ENCODE assay signal across 21 mouse cellular contexts in genomic region chr17:11162770-11163169, GRCm38 (mm10).
A peak's percentile ranks its signal among the peaks of the same experiment; 100 is the strongest.
DNase-seq lines count a peak whose midpoint lies in the region; ATAC-seq lines count a peak whose summit lies in the region.
"Had no signal": no experiment of that assay in that cellular context is flagged by ENCODE, and none has a peak within 500 bp of the region (broad histone marks: within the 10 kb centered on the region; RNA-seq: fewer than 3 reads in every experiment).

No protein-coding gene starts in this region.

- H3K9me3 ChIP-seq in forebrain, embryonic 16.5 days (ENCODE audit: control insufficient read depth, low read length), result no peaks in the 10 kb centered on the region
- H3K9me3 ChIP-seq in forebrain, embryonic 11.5 days (ENCODE audit: control insufficient read depth, low read length), result no peaks in the 10 kb centered on the region
- H3K9me3 ChIP-seq: embryonic facial prominence, embryonic 13.5 days; embryonic facial prominence, embryonic 15.5 days; forebrain, embryonic 10.5 days had no signal

- H3K27me3 ChIP-seq in forebrain, embryonic 16.5 days (replicated peaks; ENCODE audit: control insufficient read depth, insufficient read depth, low read length), result no peaks in the 10 kb centered on the region
- no peaks in the 10 kb centered on the region for H3K27me3 ChIP-seq in forebrain, embryonic 11.5 days (ENCODE audit: control insufficient read depth, insufficient read depth, low read length)
- H3K27me3 ChIP-seq: embryonic facial prominence, embryonic 13.5 days; embryonic facial prominence, embryonic 15.5 days; Patski had no signal

- H3K36me3 ChIP-seq in forebrain, embryonic 16.5 days (ENCODE audit: control insufficient read depth, insufficient read depth), result no peaks in the 10 kb centered on the region
- H3K36me3 ChIP-seq in forebrain, embryonic 11.5 days (ENCODE audit: control insufficient read depth, insufficient read depth, low read length), result no peaks in the 10 kb centered on the region
- H3K36me3 ChIP-seq: embryonic facial prominence, embryonic 13.5 days; embryonic facial prominence, embryonic 15.5 days; forebrain, embryonic 10.5 days had no signal

- no peak overlapping the region for H3K4me2 ChIP-seq in forebrain, embryonic 16.5 days (ENCODE audit: low read length)
- H3K4me2 ChIP-seq in forebrain, embryonic 11.5 days (ENCODE audit: low read depth, low read length, severe bottlenecking), result no peak overlapping the region
- H3K4me2 ChIP-seq: embryonic facial prominence, embryonic 13.5 days; embryonic facial prominence, embryonic 15.5 days had no signal

- H3K27ac ChIP-seq in forebrain, embryonic 16.5 days (ENCODE audit: low read length), result no peak overlapping the region
- H3K27ac ChIP-seq in forebrain, embryonic 11.5 days (ENCODE audit: low read depth, low read length), result no peak overlapping the region
- H3K27ac ChIP-seq: embryonic facial prominence, embryonic 13.5 days; embryonic facial prominence, embryonic 15.5 days; forebrain, embryonic 10.5 days had no signal

- 63% methylated on average over 3 of the region's 3 CpGs for WGBS in forebrain, embryonic 16.5 days
- 96% methylated on average over 3 of the region's 3 CpGs for WGBS in forebrain, embryonic 11.5 days

- H3K9ac ChIP-seq in forebrain, embryonic 16.5 days (replicated peaks; ENCODE audit: low read depth, low read length), result no peak overlapping the region
- H3K9ac ChIP-seq in forebrain, embryonic 11.5 days (ENCODE audit: low read length), result no peak overlapping the region
- H3K9ac ChIP-seq: embryonic facial prominence, embryonic 13.5 days; embryonic facial prominence, embryonic 15.5 days had no signal

- peak; percentile 61 for ATAC-seq in forebrain, embryonic 16.5 days
- no peak for ATAC-seq in forebrain, embryonic 11.5 days (replicated peaks; ENCODE audit: low FRiP score)
- ATAC-seq: activated CD4-positive, CD25-positive, alpha-beta regulatory T cell, adult 4 months; forebrain, embryonic 14.5 days; Patski had no signal

- H3K4me1 ChIP-seq in forebrain, embryonic 16.5 days (replicated peaks; ENCODE audit: control insufficient read depth, insufficient read depth, low read length), result peaks cover 2% of the 10 kb centered on the region
- H3K4me1 ChIP-seq in forebrain, embryonic 11.5 days (replicated peaks; ENCODE audit: control insufficient read depth, insufficient read depth, low read length), result no peaks in the 10 kb centered on the region
- H3K4me1 ChIP-seq: embryonic facial prominence, embryonic 13.5 days; embryonic facial prominence, embryonic 15.5 days had no signal

- no peak overlapping the region for H3K4me3 ChIP-seq in forebrain, embryonic 16.5 days (replicated peaks; ENCODE audit: low read length)
- no peak overlapping the region for H3K4me3 ChIP-seq in forebrain, embryonic 11.5 days (ENCODE audit: low read depth, low read length)
- H3K4me3 ChIP-seq: embryonic facial prominence, embryonic 13.5 days; embryonic facial prominence, embryonic 15.5 days; erythroblast, embryonic 14.5 days; forebrain, embryonic 10.5 days had no signal

- DNase-seq in forebrain, embryonic 11.5 days (ENCODE audit: low spot score), result no peak
- DNase-seq in layer of hippocampus, adult 11-12 months (ENCODE audit: low spot score), result peak; percentile 36
- DNase-seq in layer of hippocampus, adult 9-10 months (ENCODE audit: low spot score), result no peak
- peak; percentile 37 for DNase-seq in layer of hippocampus, adult 9-11 months
- DNase-seq in layer of hippocampus, postnatal 10 days (ENCODE audit: low spot score in 2 of 2), result no peak
- no peak for DNase-seq in Muller cell, postnatal 12 days (ENCODE audit: inconsistent ontology term)
- DNase-seq: adrenal gland, adult 8-10 months; adrenal gland, postnatal 14 days; adrenal gland, postnatal 36 days; cerebellum, adult 11 months; cerebellum, adult 9-10 months; cerebellum, postnatal 36 days; embryo, embryonic 11 days had no signal

Comparison
In these comparisons a context has a peak if more than half of its experiments do, and no peak if none do; other contexts are left out.
1. DNase-seq: peak in layer of hippocampus, adult 11-12 months (single experiment) and layer of hippocampus, adult 9-11 months (single experiment); none in forebrain, embryonic 11.5 days (single experiment), layer of hippocampus, adult 9-10 months (single experiment), layer of hippocampus, postnatal 10 days (0 of 2) and Muller cell, postnatal 12 days (single experiment).